Mouse (Mus musculus) embryonic facial prominence, embryonic 15.5 days (tissue): ENCODE results near the gene Fgr. TPM values are rescaled to one million over a fixed set of nuclear protein-coding genes. Genes with fewer than 3 reads are reported as not detected.
A peak's percentile ranks its signal among the peaks of the same experiment; 100 is the strongest.

Source experiments
- ATAC-seq: fragments of 200-750 bp; cut with Nextera tagmentation; 2 replicates; pipeline ENCODE4 v1.8.0; 2017; ENCODE audit warnings: low read depth, moderate TSS enrichment; ENCODE audit not compliant: insufficient number of reproducible peaks, low FRiP score, low TSS enrichment
- H3K27ac ChIP-seq: fragments of 300-500 bp; sonication (generic); replicated peaks from 2 replicates; pipeline ENCODE4 v1.5.1; 2015; ENCODE audit warnings: mild to moderate bottlenecking, inconsistent platforms
- H3K27me3 ChIP-seq: fragments of 300-500 bp; sonication (generic); 2 replicates; pipeline ENCODE4 v1.6.1; 2015; ENCODE audit warnings: inconsistent platforms
- H3K36me3 ChIP-seq: fragments of 300-500 bp; sonication (generic); 2 replicates; pipeline ENCODE4 v1.6.1; 2015; ENCODE audit warnings: mild to moderate bottlenecking, inconsistent platforms
- H3K4me1 ChIP-seq: fragments of 300-500 bp; sonication (generic); 2 replicates; pipeline ENCODE4 v1.6.1; 2015; ENCODE audit warnings: inconsistent platforms
- H3K4me2 ChIP-seq: fragments of 300-500 bp; sonication (generic); replicated peaks from 2 replicates; pipeline ENCODE4 v1.6.1; 2015; ENCODE audit warnings: mild to moderate bottlenecking, inconsistent platforms
- H3K4me3 ChIP-seq: fragments of 300-500 bp; sonication (generic); replicated peaks from 2 replicates; pipeline ENCODE4 v1.5.1; 2015; ENCODE audit warnings: mild to moderate bottlenecking, inconsistent platforms
- H3K9ac ChIP-seq: fragments of 300-500 bp; sonication (generic); 2 replicates; pipeline ENCODE4 v1.6.1; 2015; ENCODE audit warnings: inconsistent platforms
- H3K9me3 ChIP-seq: fragments of 300-500 bp; sonication (generic); replicated peaks from 2 replicates; pipeline ENCODE4 v1.6.1; 2016; ENCODE audit warnings: inconsistent platforms
- WGBS: fragments of 180-500 bp; shearing (Covaris S2); methylation state at CpG from one replicate; pipeline ENCODE4 v1.1.7; 2015; 5-methylcytosine and 5-hydroxymethylcytosine counted together
- polyA plus RNA-seq: library from polyadenylated mRNA; unstranded; fragments of >200 nt; fragmentation: Nextera tagmentation; extraction: Ambion mirVana; gene quantifications from 2 replicates; pipeline ENCODE4 v1.2.1, GENCODE M21; 2015

Gene Fgr
- polyA plus RNA-seq, 1 experiment from 2014 or later = 0.65 TPM

- peak overlapping the region; percentile 99 for H3K27ac ChIP-seq
- H3K4me3 ChIP-seq = peak overlapping the region; percentile 92
- H3K9me3 ChIP-seq = no peaks in the 10 kb centered on the region
- H3K4me2 ChIP-seq = peak overlapping the region; percentile 79
- peaks cover 59% of the 10 kb centered on the region for H3K4me1 ChIP-seq
- no peaks in the 10 kb centered on the region for H3K36me3 ChIP-seq
- under 1% methylated on average over 60 of the region's 84 CpGs for WGBS
- ATAC-seq = no peak
- H3K27me3 ChIP-seq = peaks cover 13% of the 10 kb centered on the region
- H3K9ac ChIP-seq = peak overlapping the region; percentile 99
Observed at GRCm38 (mm10) chr4:133011821-133012775, 38.2 kb downstream of the Fgr start.

GRCm38 (mm10) chr4:133012776-133013265, 38.9 kb downstream of the Fgr start:
- Histone ChIP-seq H3K9me3 (no peaks in the 10 kb centered on the region), H3K4me2 (peak overlapping the region; percentile 79), H3K27ac (peak overlapping the region; percentile 99), H3K9ac (peak overlapping the region; percentile 99), H3K4me3 (peak overlapping the region; percentile 92), H3K27me3 (peaks cover 13% of the 10 kb centered on the region), H3K36me3 (no peaks in the 10 kb centered on the region), H3K4me1 (peaks cover 66% of the 10 kb centered on the region)
- 0% methylated on average over 17 of the region's 17 CpGs for WGBS
- ATAC-seq = 0 out of 2 replicates have a peak, but pooled peaks have one; percentile 5

- peak overlapping the region; percentile 99 for H3K9ac ChIP-seq
- peaks cover 13% of the 10 kb centered on the region for H3K27me3 ChIP-seq
- 1% methylated on average over 17 of the region's 18 CpGs for WGBS
- H3K4me1 ChIP-seq = peaks cover 72% of the 10 kb centered on the region
- H3K36me3 ChIP-seq = no peaks in the 10 kb centered on the region
- no peaks in the 10 kb centered on the region for H3K9me3 ChIP-seq
- peak overlapping the region; percentile 99 for H3K27ac ChIP-seq
- H3K4me3 ChIP-seq = peak overlapping the region; percentile 92
- peak; percentile 51 for ATAC-seq
- H3K4me2 ChIP-seq = peak overlapping the region; percentile 79
Observed at GRCm38 (mm10) chr4:133013266-133013891, 39.5 kb downstream of the Fgr start.

DNA sequence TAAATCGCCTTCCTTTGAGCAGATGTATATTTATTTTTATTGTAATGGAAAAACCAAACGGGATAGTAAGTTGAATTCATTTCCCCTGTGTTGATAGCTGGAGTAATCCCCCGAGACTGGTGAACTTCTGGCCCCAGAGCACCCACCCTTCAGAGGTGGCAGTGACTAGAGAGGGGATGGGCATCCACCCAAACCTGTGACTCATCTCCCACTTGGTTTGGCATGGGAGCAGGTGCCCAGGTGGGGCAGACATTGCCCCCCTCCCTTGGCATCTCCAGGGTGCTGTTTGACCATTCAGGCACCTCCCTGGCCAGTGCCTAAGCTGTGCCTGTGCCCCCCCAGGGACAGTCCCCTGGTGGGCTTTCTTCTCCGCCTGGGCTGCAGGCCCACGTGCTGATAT, 40.2 kb downstream of the Fgr start:
- H3K4me3 ChIP-seq = peak overlapping the region; percentile 92
- no peaks in the 10 kb centered on the region for H3K9me3 ChIP-seq
- 8% methylated on average over 5 of the region's 5 CpGs for WGBS
- H3K4me2 ChIP-seq = peak overlapping the region; percentile 79
- no peaks in the 10 kb centered on the region for H3K36me3 ChIP-seq
- no peak for ATAC-seq
- peaks cover 79% of the 10 kb centered on the region for H3K4me1 ChIP-seq
- H3K27ac ChIP-seq = peak overlapping the region; percentile 99
- peak overlapping the region; percentile 3; the same call in 1 of the 2 replicates for H3K9ac ChIP-seq
- H3K27me3 ChIP-seq = peaks cover 13% of the 10 kb centered on the region

DNA sequence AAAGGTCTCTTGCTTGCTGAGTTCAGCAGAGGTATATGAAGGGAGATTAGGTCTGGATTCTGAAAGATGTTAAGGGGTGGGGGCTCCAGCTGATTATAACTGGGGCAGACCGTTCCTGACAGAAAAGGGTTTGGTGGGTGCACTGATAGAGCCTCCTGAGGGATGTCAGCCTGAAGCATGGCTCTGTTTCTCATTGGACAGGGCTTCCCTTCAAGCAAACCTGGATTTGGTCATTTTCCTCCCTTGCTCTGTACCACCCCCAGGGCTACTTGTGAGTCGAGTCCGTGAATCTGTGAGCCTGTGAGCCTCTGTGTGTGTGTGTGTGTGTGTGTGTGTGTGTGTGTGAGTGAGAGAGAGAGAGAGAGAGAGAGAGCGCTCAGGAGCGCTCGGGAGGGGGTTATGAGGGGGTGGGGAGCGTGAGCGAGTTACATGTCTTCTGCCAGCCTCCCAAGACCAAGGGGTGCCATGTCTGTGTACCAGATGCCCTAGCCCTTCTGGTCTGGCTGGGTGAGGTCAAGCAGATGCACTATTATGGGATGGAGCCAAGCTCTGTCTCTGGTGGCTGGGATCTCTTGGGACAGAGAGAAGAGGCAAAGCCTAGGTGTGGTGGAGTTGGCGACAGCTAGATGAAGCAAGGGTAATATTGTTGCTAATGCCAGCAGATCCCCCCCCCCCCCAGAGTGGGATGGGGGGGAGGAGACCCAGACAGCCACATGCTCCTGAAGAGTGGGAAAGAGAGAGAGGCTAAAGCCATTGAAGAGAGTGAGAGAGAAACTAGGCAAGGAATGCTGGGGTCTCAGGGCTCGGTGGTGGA, 41.2 kb downstream of the Fgr start:
- Histone ChIP-seq H3K27me3 (peaks cover 7% of the 10 kb centered on the region), H3K27ac (peak overlapping the region; percentile 99), H3K9ac (0 out of 2 replicates have a peak overlapping the region, but pooled peaks have one; percentile 15), H3K4me2 (peak overlapping the region; percentile 79), H3K4me3 (peak overlapping the region; percentile 92), H3K36me3 (0 out of 2 replicates have a peak, but pooled peaks cover 3% of the 10 kb centered on the region), H3K9me3 (no peaks in the 10 kb centered on the region), H3K4me1 (peaks cover 87% of the 10 kb centered on the region)
- 11% methylated on average over 10 of the region's 10 CpGs for WGBS
- ATAC-seq = no peak

- peaks cover 87% of the 10 kb centered on the region for H3K4me1 ChIP-seq
- WGBS = 19% methylated on average over 9 of the region's 9 CpGs
- 0 out of 2 replicates have a peak, but pooled peaks cover 3% of the 10 kb centered on the region for H3K36me3 ChIP-seq
- peak overlapping the region; percentile 99 for H3K27ac ChIP-seq
- 0 out of 2 replicates have a peak overlapping the region, but pooled peaks have one; percentile 18 for H3K9ac ChIP-seq
- H3K4me2 ChIP-seq = peak overlapping the region; percentile 79
- ATAC-seq = no peak
- H3K4me3 ChIP-seq = peak overlapping the region; percentile 92; the same call in 1 of the 2 replicates
- no peaks in the 10 kb centered on the region for H3K27me3 ChIP-seq
- H3K9me3 ChIP-seq = no peaks in the 10 kb centered on the region
Observed at GRCm38 (mm10) chr4:133015710-133016651, 42.1 kb downstream of the Fgr start.

DNA sequence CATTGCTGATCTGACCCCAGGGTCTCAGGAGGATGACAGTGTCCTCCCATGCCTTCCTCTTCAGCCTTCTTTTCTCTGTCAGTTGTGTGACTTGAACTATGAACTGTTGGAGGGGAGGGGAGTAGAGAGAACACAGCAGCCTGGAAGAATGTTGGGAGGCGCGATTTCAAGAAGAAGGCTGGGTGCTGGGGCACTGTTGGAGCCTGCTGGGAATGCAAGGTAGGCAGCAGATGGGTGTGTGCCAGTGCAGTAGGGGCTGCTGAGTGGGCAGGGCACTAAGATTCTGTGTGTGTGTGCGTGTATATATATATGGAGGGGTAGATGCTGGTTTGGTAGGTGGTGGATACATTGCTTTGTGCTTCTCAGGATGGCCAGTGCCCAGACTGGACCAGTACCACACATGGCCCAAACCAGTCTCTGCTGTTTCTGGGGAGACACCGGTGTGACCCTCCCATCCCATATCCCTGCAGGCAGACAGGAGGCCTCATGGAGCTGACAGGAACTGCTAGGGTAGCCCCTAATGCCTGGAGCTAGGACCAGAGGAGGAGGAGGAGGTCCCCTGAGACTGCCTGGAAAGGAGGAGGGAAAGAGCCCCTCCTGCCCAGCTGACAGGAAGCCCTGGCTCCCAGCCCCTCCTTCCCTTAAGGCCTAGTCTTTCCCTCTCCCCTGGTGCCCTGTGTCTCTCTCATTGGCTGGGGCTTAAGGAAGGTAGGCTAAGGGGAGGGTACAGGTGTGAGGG, 43.0 kb downstream of the Fgr start:
- Histone ChIP-seq H3K4me2 (peak overlapping the region; percentile 79), H3K9me3 (no peaks in the 10 kb centered on the region), H3K4me3 (peak overlapping the region; percentile 7; the same call in 1 of the 2 replicates), H3K27me3 (no peaks in the 10 kb centered on the region), H3K36me3 (0 out of 2 replicates have a peak, but pooled peaks cover 3% of the 10 kb centered on the region), H3K4me1 (peaks cover 93% of the 10 kb centered on the region), H3K27ac (peak overlapping the region; percentile 99), H3K9ac (peak overlapping the region; percentile 21; the same call in 1 of the 2 replicates)
- WGBS = 22% methylated on average over 4 of the region's 4 CpGs
- no peak for ATAC-seq

- ATAC-seq = no peak
- 27% methylated on average over 6 of the region's 6 CpGs for WGBS
- peak overlapping the region; percentile 99 for H3K27ac ChIP-seq
- H3K27me3 ChIP-seq = no peaks in the 10 kb centered on the region
- H3K4me3 ChIP-seq = peak overlapping the region; percentile 7; the same call in 1 of the 2 replicates
- peaks cover 100% of the 10 kb centered on the region for H3K4me1 ChIP-seq
- H3K4me2 ChIP-seq = peak overlapping the region; percentile 79
- H3K9me3 ChIP-seq = no peaks in the 10 kb centered on the region
- no peak overlapping the region for H3K9ac ChIP-seq
- 0 out of 2 replicates have a peak, but pooled peaks cover 6% of the 10 kb centered on the region for H3K36me3 ChIP-seq
Observed at GRCm38 (mm10) chr4:133017597-133018262, 43.8 kb downstream of the Fgr start.
